In genomic region chr4:104824381-104825077, GRCm38 (mm10) we compare ENCODE assay signal across 30 mouse cellular contexts. TPM values are rescaled to one million over a fixed set of nuclear protein-coding genes. Genes with fewer than 3 reads are reported as not detected.
DNase-seq lines count a peak whose midpoint lies in the region; ATAC-seq lines count a peak whose summit lies in the region.
"Had no signal": no experiment of that assay in that cellular context is flagged by ENCODE, and none has a peak within 500 bp of the region (broad histone marks: within the 10 kb centered on the region; RNA-seq: fewer than 3 reads in every experiment).

No protein-coding gene starts in this region.

- H3K36me3 ChIP-seq in liver, embryonic 16.5 days (ENCODE audit: control insufficient read depth, insufficient read depth): no peaks in the 10 kb centered on the region; the same call in 1 of the 2 replicates
- no peaks in the 10 kb centered on the region; the same call in 1 of the 2 replicates for H3K36me3 ChIP-seq in liver, embryonic 11.5 days (ENCODE audit: control insufficient read depth, insufficient read depth, low read length)
- H3K36me3 ChIP-seq: forebrain, embryonic 10.5 days; heart, embryonic 12.5 days; hindbrain, embryonic 10.5 days; limb, embryonic 10.5 days; liver, embryonic 13.5 days; neural tube, embryonic 13.5 days had no signal

- no peak overlapping the region for H3K4me2 ChIP-seq in liver, embryonic 16.5 days (ENCODE audit: low read depth, low read length)
- no peak overlapping the region for H3K4me2 ChIP-seq in liver, embryonic 11.5 days
- H3K4me2 ChIP-seq: heart, embryonic 12.5 days; liver, embryonic 13.5 days; neural tube, embryonic 13.5 days had no signal

- peak; percentile 11 for DNase-seq in heart, adult 11 months
- DNase-seq in heart, adult 8-10 months (ENCODE audit: low spot score): no peak
- DNase-seq in liver, embryonic 11.5 days (ENCODE audit: low spot score): no peak
- peak; percentile 52 for DNase-seq in kidney, postnatal 14 days
- no peak for DNase-seq in left cerebral cortex, adult 18-20 months (ENCODE audit: low spot score in 2 of 2)
- no peak for DNase-seq in ovary, postnatal 14 days (ENCODE audit: low spot score)
- DNase-seq: cerebellum, adult 18-20 months; cerebellum, postnatal 14 days; gastrocnemius, adult 2 months; heart, postnatal 10 days; layer of hippocampus, adult 9-11 months; liver, embryonic 13.5 days; lung, postnatal 4 days; thymus, postnatal 25 days had no signal

- peak; percentile 39; the same call in 1 of the 2 replicates for ATAC-seq in liver, embryonic 16.5 days (ENCODE audit: low read depth)
- ATAC-seq in liver, embryonic 11.5 days (replicated peaks; ENCODE audit: low FRiP score): no peak
- ATAC-seq: hindbrain, postnatal 0 days; midbrain, embryonic 16.5 days had no signal

- no peak overlapping the region for H3K9ac ChIP-seq in liver, embryonic 16.5 days (ENCODE audit: low read depth, low read length)
- H3K9ac ChIP-seq in liver, embryonic 11.5 days (ENCODE audit: low read depth, low read length): no peak overlapping the region
- H3K9ac ChIP-seq: heart, embryonic 12.5 days; liver, embryonic 13.5 days; neural tube, embryonic 13.5 days had no signal

- WGBS in liver, embryonic 16.5 days (ENCODE audit: insufficient replicate concordance): 47% methylated on average over 7 of the region's 7 CpGs
- WGBS in liver, embryonic 11.5 days: 71% methylated on average over 7 of the region's 7 CpGs

- peak overlapping the region; percentile 33; the same call in 1 of the 2 replicates for H3K27ac ChIP-seq in liver, embryonic 16.5 days (ENCODE audit: low read length)
- H3K27ac ChIP-seq in liver, embryonic 11.5 days (ENCODE audit: low read depth, low read length): no peak overlapping the region
- H3K27ac ChIP-seq: forebrain, embryonic 10.5 days; gastrocnemius, adult 2 months; hindbrain, embryonic 10.5 days; hindbrain, postnatal 0 days; left cerebral cortex, adult 2 months; limb, embryonic 10.5 days; liver, embryonic 13.5 days; neural tube, embryonic 13.5 days had no signal

- H3K9me3 ChIP-seq in liver, embryonic 16.5 days (replicated peaks; ENCODE audit: control insufficient read depth, low read length): no peaks in the 10 kb centered on the region
- no peaks in the 10 kb centered on the region for H3K9me3 ChIP-seq in liver, embryonic 11.5 days (ENCODE audit: control insufficient read depth, low read length)
- H3K9me3 ChIP-seq: forebrain, embryonic 10.5 days; heart, embryonic 12.5 days; hindbrain, embryonic 10.5 days; limb, embryonic 10.5 days; liver, embryonic 13.5 days; neural tube, embryonic 13.5 days had no signal

- no peak overlapping the region for H3K4me3 ChIP-seq in liver, embryonic 16.5 days (ENCODE audit: low read depth, low read length)
- H3K4me3 ChIP-seq in liver, embryonic 11.5 days (ENCODE audit: low read depth, low read length): no peak overlapping the region
- H3K4me3 ChIP-seq: forebrain, embryonic 10.5 days; gastrocnemius, adult 2 months; heart, embryonic 12.5 days; hindbrain, embryonic 10.5 days; left cerebral cortex, adult 2 months; limb, embryonic 10.5 days; liver, embryonic 13.5 days; myocyte; neural tube, embryonic 13.5 days had no signal

- H3K4me1 ChIP-seq in liver, embryonic 16.5 days (ENCODE audit: control insufficient read depth, low read depth, low read length): no peaks in the 10 kb centered on the region; the same call in 1 of the 2 replicates
- H3K4me1 ChIP-seq in liver, embryonic 11.5 days (replicated peaks; ENCODE audit: control insufficient read depth, insufficient read depth, low read length): no peaks in the 10 kb centered on the region
- H3K4me1 ChIP-seq: heart, embryonic 12.5 days; hindbrain, embryonic 10.5 days; limb, embryonic 10.5 days; neural tube, embryonic 13.5 days had no signal

- no peaks in the 10 kb centered on the region for H3K27me3 ChIP-seq in liver, embryonic 16.5 days (ENCODE audit: control insufficient read depth, insufficient read depth, low read depth, low read length)
- no peaks in the 10 kb centered on the region for H3K27me3 ChIP-seq in liver, embryonic 11.5 days (replicated peaks; ENCODE audit: control insufficient read depth, insufficient read depth, low read length)
- H3K27me3 ChIP-seq: heart, embryonic 12.5 days; liver, embryonic 13.5 days; neural tube, embryonic 13.5 days had no signal

RNA-seq across cellular contexts. Expression of gene Gm17662, which starts 32.6 kb away (rescaled TPM):
- total RNA-seq in heart, adult 8-10 months (2022): not detected
- not detected in 2 replicates for polyA plus RNA-seq in liver, embryonic 16.5 days (2015; fragmentation: Nextera tagmentation; extraction: Ambion mirVana)
- polyA plus RNA-seq in liver, embryonic 11.5 days (2014; fragmentation: Nextera tagmentation; extraction: Ambion mirVana): not detected in 2 replicates
- not detected for total RNA-seq in left cerebral cortex, adult 18-20 months (2021)
- total RNA-seq: adrenal gland, postnatal 10 days; gastrocnemius, adult 2 months; gastrocnemius, postnatal 4 days; heart, postnatal 10 days; hindbrain, postnatal 0 days; left cerebral cortex, adult 2 months had no signal
- polyA plus RNA-seq: embryonic facial prominence, embryonic 11.5 days; forebrain, embryonic 10.5 days; heart, embryonic 12.5 days; hindbrain, embryonic 10.5 days; hindbrain, postnatal 0 days; large intestine, adult 2 months; limb, embryonic 10.5 days; liver, embryonic 13.5 days; lung, embryonic 16.5 days; midbrain, embryonic 16.5 days; myocyte; neural tube, embryonic 13.5 days; stomach, embryonic 14.5 days had no signal

RNA-seq across cellular contexts. Expression of gene C8a, which starts 51.7 kb away (rescaled TPM):
- not detected for total RNA-seq in heart, adult 8-10 months (2022)
- 15.8 and 16.0 TPM in 2 replicates for polyA plus RNA-seq in liver, embryonic 16.5 days (2015; fragmentation: Nextera tagmentation; extraction: Ambion mirVana)
- 7.5 and 8.7 TPM in 2 replicates for polyA plus RNA-seq in liver, embryonic 11.5 days (2014; fragmentation: Nextera tagmentation; extraction: Ambion mirVana)
- total RNA-seq in left cerebral cortex, adult 18-20 months (2021): not detected
- total RNA-seq: gastrocnemius, adult 2 months; heart, postnatal 10 days; hindbrain, postnatal 0 days; left cerebral cortex, adult 2 months had no signal
- polyA plus RNA-seq: embryonic facial prominence, embryonic 11.5 days; forebrain, embryonic 10.5 days; hindbrain, embryonic 10.5 days; limb, embryonic 10.5 days; midbrain, embryonic 16.5 days; myocyte; neural tube, embryonic 13.5 days; stomach, embryonic 14.5 days had no signal

RNA-seq across cellular contexts. Expression of gene C8b, which starts 58.4 kb away (rescaled TPM):
- total RNA-seq in heart, adult 8-10 months (2022): not detected
- 76.4 and 95.1 TPM in 2 replicates for polyA plus RNA-seq in liver, embryonic 16.5 days (2015; fragmentation: Nextera tagmentation; extraction: Ambion mirVana)
- 2.3 and 2.4 TPM in 2 replicates for polyA plus RNA-seq in liver, embryonic 11.5 days (2014; fragmentation: Nextera tagmentation; extraction: Ambion mirVana)
- under 1 TPM in 1 of 2 experiments, not detected in 1; 0.21 TPM for total RNA-seq in left cerebral cortex, adult 18-20 months (2021)
- total RNA-seq: gastrocnemius, adult 2 months; heart, postnatal 10 days had no signal
- polyA plus RNA-seq: embryonic facial prominence, embryonic 11.5 days; forebrain, embryonic 10.5 days; heart, embryonic 12.5 days; limb, embryonic 10.5 days; midbrain, embryonic 16.5 days; myocyte; neural tube, embryonic 13.5 days; stomach, embryonic 14.5 days had no signal

Comparison
In these comparisons a context has a peak if more than half of its experiments do, and no peak if none do; other contexts are left out.
1. DNase-seq: peak in heart, adult 11 months (single experiment) and kidney, postnatal 14 days (single experiment); none in heart, adult 8-10 months (single experiment), liver, embryonic 11.5 days (single experiment), left cerebral cortex, adult 18-20 months (0 of 2) and ovary, postnatal 14 days (single experiment).